Mouse (Mus musculus) embryonic fibroblast, embryonic 13.5 days (primary cell): ENCODE measurements around the gene Ccdc8.

Experiments
- CTCF ChIP-seq: IDR thresholded peaks from 2 replicates; pipeline ENCODE4 v1.5.1; 2011; ENCODE audit warnings: mild to moderate bottlenecking, control low read depth, low read length, moderate library complexity, borderline replicate concordance; ENCODE audit not compliant: insufficient read depth
- POLR2A ChIP-seq: IDR thresholded peaks from 2 replicates; pipeline ENCODE4 v1.6.1; 2011; ENCODE audit warnings: low read depth, mild to moderate bottlenecking, control low read depth, low read length, moderate library complexity

DNA sequence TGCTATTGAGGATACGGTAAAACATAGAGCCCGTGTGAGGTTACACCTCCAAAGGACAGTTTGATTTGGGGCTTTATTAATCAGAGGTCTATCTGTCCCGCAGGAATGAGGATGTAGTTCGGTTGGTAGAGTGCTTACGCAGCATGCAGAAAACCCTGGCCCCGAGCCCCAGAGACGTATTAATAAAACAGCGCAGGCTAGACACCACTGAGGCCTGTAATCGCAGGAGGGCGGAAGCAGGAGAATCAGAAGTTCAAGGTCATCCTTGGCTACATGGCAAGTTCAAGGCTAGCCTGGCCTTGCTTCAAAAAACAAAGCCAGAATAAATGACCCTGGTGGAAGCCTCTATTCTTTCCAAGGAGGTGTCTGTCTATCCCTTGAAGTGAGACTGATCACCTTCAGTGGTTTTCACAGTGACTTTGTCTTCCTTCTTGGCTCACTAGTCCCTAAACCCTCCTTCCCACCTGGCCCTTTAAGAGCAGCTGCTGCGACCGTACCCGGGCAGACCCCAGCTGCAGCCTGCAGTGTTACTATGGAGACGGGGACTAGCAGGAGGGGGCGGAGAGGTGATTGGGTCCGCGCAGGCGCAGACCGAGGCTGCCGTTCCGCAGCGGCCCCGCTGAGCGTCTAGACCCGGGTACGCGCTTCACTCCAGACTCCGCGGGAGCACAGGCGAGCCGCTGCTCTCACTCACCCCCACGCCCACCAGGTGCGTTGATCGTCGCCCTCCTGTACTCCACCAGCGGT, 48.3 kb upstream of the Ccdc8 start, which contains the start of gene Pnmal2:
- TF ChIP-seq CTCF (no peak), POLR2A (peak; percentile 58; the same call in 1 of the 2 replicates)
